Mouse (Mus musculus) cerebellum, adult 9-11 months (tissue): ENCODE results near the gene Uprt.
A peak's percentile ranks its signal among the peaks of the same experiment; 100 is the strongest.

Experiments used
- DNase-seq: peaks from one replicate; pipeline ENCODE4 v3.0.0; 2022

The Uprt gene

GRCm38 (mm10) chrX:104482572-104483443, at the start of gene Uprt:
Uprt (plus strand) TSS chrX:104482818.
- DNase-seq: peak; percentile 83

DNA sequence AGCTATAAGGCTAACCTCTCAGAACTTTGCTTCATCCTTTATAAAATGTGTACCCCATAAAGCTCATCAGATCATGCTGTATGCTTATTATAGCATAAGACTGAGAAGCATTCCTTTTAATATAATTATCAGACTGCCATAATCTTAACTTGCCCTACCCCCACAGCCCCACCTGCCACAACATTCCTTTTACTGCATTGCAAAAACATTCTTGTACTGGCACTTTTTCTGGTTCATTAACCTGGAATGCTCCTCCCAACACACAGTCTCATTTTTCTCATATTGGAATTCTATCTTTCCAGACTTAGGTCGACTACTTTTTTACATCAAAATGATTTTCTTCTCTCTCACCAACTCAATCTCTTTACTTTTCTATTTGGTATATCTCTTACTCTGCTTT, 49.2 kb upstream of the Uprt start:
- no peak for DNase-seq

GRCm38 (mm10) chrX:104452433-104452832, 30.2 kb upstream of the Uprt start:
- no peak for DNase-seq

- DNase-seq: no peak
These were observed 20.9 kb upstream of the Uprt start for GRCm38 (mm10) chrX:104461755-104462154.

GRCm38 (mm10) chrX:104464376-104464775, 18.2 kb upstream of the Uprt start:
- no peak for DNase-seq

GRCm38 (mm10) chrX:104478041-104478440, 4.6 kb upstream of the Uprt start:
- no peak for DNase-seq

DNA sequence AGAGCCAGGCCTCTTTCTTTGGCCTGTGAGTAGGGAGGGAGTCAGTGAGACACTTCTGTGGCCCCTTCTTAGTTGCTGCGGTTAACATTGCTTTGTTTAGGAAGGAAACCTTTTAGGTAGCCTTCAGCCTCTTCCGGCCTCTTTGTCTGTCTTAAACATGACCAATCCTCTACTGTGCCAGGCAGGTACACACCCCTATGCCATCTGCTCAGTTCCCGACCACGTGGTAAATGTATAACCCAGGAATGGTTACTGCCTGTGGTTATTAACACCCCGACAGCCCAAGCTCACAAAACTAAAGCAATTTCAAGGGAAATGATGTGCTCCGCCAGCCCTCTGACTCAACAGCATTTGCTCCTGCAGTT, 808 bp downstream of the Uprt start:
- DNase-seq: peak; percentile 35

GRCm38 (mm10) chrX:104485596-104485995, 3.0 kb downstream of the Uprt start:
- DNase-seq: no peak

DNA sequence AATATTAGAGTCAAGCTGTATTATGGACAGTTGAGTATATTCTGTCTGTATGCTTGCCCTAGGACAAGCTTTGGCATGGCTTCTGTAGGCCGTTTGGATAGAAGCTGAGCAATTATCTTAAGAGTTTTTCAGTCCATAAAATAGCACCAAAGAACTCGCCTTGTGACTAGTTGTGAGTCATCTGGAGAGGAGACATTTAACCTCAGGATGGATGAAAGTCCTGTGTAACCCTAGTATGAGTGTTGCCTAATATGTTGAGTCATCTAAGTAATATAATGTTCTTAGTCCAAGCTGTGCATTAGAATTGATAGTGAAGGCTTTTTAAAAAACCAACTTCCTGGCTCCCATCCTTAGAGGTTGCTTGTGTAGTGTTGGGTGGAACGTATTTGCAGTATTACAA, 5.4 kb downstream of the Uprt start:
- DNase-seq: no peak

- no peak for DNase-seq
These were observed 6.4 kb downstream of the Uprt start for GRCm38 (mm10) chrX:104488870-104489467.

- DNase-seq: no peak
These were observed 7.2 kb downstream of the Uprt start for GRCm38 (mm10) chrX:104489626-104490355.

DNA sequence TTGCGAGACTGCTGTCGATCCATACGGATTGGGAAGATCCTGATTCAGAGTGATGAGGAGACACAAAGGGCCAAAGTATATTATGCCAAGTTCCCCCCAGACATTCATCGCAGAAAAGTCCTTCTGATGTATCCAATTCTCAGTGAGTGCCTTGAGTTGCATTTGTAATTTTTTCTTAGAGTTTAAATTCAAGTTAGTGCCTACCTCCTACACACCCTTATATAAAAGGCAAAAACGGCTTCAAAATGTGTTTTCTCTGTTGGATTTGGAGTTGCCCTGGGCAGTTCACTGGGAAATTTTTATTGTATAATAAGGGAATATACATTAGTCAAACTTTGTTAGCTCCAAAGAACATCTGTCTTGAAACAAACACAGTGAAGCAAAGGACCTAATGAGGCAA, 19.1 kb downstream of the Uprt start:
- no peak for DNase-seq

DNA sequence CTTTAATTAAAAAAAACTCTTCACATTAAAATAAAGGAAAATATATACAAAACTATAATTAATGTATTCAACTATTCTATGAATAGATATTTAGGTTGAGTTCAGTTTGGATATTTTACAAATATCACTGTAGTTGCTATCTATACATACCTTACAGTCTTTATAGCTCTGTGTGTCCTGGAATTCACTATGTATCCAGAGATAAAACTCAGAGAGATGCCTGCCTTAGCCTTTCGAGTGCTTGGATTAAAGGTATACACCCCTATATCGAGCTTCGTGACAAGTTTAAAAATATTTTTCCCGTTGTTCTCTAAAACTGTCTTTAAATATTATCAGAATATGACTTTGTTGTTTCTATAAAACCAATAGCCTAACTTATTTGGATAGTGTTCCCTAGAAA, 60.0 kb downstream of the Uprt start:
- DNase-seq: no peak

DNA sequence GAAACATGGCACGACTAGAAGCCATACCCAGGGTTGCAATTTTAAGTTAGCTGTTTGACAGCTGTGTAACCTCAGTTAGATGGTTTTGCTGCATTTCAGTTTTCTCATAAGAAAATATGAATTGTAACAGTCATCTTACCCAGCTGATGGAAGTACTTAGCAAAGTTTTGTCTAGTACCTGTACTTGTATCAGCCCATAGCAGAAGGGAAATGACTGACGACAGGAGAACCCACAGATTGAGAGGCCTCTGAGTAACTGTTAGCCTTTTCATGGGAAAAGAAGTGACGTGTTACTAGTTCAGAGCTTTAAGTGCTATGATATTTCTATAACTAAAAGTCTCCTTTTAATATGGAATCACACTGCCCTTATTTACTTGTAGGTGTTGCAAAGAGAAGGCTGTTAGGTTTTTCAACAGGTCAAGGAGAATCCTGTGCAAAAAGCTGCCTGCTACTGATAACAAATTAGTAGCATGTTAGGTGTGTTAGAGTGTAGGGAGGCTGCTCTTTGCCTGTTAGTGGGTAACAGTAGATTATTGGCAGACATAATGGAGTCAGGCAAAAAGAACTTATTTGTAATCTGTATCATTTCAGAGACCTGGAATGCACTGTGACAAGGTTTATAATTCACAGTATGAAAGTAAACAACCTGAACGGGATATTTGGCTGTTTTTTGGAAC, 61.4 kb downstream of the Uprt start:
- DNase-seq: no peak

DNA sequence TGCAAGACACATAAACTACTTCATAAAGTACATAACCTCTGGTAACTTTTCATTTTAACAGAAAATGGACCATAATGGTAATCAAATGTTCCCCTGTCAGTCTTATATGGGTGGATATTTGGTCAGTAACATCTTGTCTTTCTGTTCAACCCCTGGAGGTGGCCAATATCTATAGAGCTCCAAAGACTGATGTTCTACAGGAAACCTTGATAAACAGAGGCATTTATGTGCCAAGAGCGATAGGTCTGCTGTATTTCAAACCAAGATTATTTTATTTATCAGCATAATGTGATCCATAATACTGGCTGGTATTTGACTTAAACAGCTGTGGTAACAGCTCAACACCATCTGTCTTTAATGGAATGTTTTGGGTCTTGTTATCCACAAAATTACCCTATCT, 62.7 kb downstream of the Uprt start:
- no peak for DNase-seq
